Mouse (Mus musculus): ENCODE measurements at regions not wholly inside any gene's neighbourhood (a gene's known extent, or its start where the extent isn't known, plus 50 kb on each side); places are given as distances from the start of the nearest gene placed in this dataset.

DNA sequence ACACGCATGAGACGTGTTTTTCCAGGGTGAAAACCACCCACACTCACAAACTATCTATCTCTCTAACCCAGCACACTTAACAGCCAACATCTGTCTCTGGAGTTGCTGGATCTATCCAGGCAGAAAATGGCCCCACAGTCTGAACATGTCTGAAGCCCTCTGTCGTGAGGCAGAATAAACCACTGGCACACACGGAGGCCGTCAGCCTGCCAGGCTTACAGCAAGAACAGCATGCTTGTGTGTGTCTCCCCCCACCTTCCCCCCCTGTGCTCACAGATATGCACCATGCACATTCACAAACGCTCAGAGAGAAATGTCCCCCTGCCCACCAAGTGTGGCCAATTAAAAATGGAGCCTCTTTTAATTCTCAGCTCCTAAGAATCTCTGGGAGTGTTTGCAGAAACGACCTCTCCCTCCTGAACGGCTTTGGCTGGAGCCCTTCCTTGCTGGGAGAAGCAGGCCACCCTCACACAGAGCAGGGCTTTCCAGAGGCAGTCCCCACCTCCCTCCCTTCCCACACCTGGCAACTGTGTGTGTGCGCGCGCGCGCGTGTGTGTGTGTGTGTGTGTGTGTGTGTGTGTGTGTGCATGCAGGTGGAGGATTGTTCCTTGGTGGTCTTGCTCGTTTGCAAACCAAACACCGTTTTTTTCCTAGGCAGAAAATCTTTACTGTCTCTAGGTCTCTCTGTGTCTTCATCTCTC lies 88.7 kb downstream of the Edn3 start:
- Histone ChIP-seq H3K36me3 (no peaks in the 10 kb centered on the region), H3K27me3 (no peaks in the 10 kb centered on the region), H3K4me1 (replicated peaks) (peaks cover 42% of the 10 kb centered on the region), H3K9ac (replicated peaks) (no peak overlapping the region), H3K4me3 (replicated peaks) (no peak overlapping the region), H3K4me2 (peak overlapping the region; percentile 17), H3K27ac (peak overlapping the region; percentile 93), H3K9me3 (no peaks in the 10 kb centered on the region)
- peak; percentile 79 for ATAC-seq (ENCODE audit: insufficient number of reproducible peaks, insufficient read depth, low FRiP score, low TSS enrichment, low read depth)
- 37% methylated on average over 16 of the region's 16 CpGs for WGBS

DNA sequence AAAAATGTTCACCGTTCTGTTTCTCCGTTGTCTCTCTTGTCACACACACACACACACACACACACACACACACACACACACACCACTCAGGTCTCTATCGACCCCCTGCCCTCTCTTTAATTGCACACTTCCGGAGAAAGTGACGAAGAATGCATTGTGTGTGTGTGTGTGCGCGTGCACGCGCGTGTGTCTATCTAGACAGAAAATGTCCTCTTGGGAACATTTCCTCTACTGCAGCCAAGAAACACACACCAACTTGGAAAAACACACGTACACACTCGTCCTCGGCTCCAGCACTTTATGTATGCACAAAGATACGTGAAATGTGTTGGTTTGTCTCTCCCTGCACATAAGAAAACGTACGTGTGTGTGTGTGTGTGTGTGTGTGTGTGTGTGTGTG lies 90.4 kb downstream of the Edn3 start:
- Histone ChIP-seq H3K4me3 (replicated peaks) (no peak overlapping the region), H3K9ac (replicated peaks) (no peak overlapping the region), H3K4me1 (replicated peaks) (peaks cover 47% of the 10 kb centered on the region), H3K36me3 (no peaks in the 10 kb centered on the region), H3K9me3 (no peaks in the 10 kb centered on the region), H3K4me2 (no peak overlapping the region), H3K27ac (peak overlapping the region; percentile 93), H3K27me3 (no peaks in the 10 kb centered on the region)
- no peak for ATAC-seq (ENCODE audit: insufficient number of reproducible peaks, insufficient read depth, low FRiP score, low TSS enrichment, low read depth)
- 30% methylated on average over 16 of the region's 16 CpGs for whole genome bisulfite sequencing

DNA sequence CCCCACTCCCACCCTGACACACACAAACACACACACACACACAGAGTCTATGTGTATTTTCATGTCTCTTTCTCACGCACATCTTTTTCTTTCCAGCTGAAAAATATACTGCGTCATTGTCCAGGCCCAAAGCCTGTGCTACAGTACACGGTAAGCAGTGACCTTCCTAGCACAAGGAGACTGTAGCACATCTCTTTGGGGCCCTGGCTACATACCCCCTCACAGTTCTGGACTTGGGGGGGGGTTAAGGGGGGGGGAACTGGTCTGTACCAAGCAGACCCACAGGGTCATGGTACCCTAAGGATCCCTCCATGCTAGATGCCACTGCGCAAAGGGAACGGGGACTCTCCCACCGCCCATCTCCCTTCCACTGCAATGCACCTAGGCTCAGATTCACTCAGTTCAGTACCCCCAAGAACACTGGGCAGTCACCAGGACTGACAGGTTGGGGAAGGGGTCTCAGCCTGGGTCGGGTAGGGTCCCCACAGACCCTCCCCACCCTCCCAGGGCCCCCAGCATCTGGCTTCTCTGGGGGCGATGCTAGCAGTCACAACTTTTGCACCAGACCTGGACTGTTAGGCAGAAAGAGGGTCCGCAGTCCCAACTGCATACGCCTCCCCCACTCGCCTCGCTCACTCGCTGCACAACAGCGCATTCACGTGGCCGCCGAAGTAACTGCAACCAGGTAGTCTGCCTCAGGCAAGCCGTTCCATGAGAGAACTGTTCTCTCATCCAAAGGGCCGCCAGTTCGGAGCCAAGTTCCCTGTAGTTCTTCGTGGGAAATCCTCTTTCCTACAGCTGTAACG lies 91.3 kb downstream of the Edn3 start:
- 13% methylated on average over 22 of the region's 22 CpGs for WGBS
- Histone ChIP-seq H3K4me1 (replicated peaks) (peaks cover 51% of the 10 kb centered on the region), H3K36me3 (no peaks in the 10 kb centered on the region)

DNA sequence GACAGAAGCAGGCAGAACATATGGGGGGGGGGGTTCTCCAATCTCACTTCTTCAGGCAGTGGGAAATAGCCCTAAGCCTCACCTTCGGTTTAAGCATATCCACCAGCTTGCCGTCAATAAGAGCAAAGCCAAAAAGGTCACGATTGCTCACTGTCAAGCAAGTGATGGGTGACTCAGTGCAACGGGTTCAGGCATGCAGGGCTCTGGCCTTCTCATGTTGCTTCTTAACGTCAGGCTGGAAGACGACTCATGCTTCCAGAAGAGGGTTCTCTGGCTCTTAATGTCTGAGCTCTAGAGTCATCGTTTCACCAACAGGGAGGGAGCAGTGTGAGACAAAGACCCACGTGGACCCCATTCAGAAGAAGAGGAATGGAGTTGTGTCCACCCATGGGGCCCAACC lies 93.4 kb downstream of the Edn3 start:
- Histone ChIP-seq H3K27ac (no peak overlapping the region), H3K4me3 (replicated peaks) (no peak overlapping the region), H3K9me3 (no peaks in the 10 kb centered on the region), H3K27me3 (no peaks in the 10 kb centered on the region), H3K4me1 (replicated peaks) (peaks cover 59% of the 10 kb centered on the region), H3K4me2 (no peak overlapping the region), H3K36me3 (no peaks in the 10 kb centered on the region), H3K9ac (replicated peaks) (no peak overlapping the region)
- WGBS, result 79% methylated on average over 8 of the region's 8 CpGs
- ATAC-seq (ENCODE audit: insufficient number of reproducible peaks, insufficient read depth, low FRiP score, low TSS enrichment, low read depth), result no peak

More for the DNA sequence above, 91.3 kb downstream of the Edn3 start:
- Histone ChIP-seq H3K4me3 (replicated peaks) (no peak overlapping the region), H3K9me3 (no peaks in the 10 kb centered on the region), H3K27ac (peak overlapping the region; percentile 93), H3K27me3 (no peaks in the 10 kb centered on the region), H3K9ac (replicated peaks) (peak overlapping the region; percentile 32; the same call in 1 of the 2 replicates), H3K4me2 (no peak overlapping the region)
- ATAC-seq (ENCODE audit: insufficient number of reproducible peaks, insufficient read depth, low FRiP score, low TSS enrichment, low read depth), result peak; percentile 53

DNA sequence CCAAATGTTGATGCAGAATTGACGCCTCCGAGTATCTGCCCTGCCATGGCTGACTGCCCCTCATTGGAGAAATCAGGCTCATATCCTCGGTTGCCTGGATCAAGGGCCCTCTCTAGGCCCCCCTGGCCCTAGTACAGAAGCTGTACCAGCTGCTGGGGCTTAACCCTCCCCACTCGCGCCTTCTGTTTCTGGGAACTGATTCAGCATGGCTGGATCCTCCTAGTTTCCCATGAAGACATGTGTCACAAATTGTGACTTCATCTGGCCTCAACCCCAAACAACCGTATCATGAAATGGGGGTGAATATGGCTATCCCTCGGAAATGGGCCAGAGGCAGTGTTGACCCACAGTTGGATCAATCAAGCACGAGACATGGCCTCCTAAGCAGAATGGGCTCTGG lies 95.1 kb downstream of the Edn3 start:
- WGBS, result 81% methylated on average over 8 of the region's 8 CpGs
- Histone ChIP-seq H3K27me3 (no peaks in the 10 kb centered on the region), H3K4me2 (no peak overlapping the region), H3K9me3 (no peaks in the 10 kb centered on the region), H3K4me1 (replicated peaks) (peaks cover 52% of the 10 kb centered on the region), H3K36me3 (no peaks in the 10 kb centered on the region), H3K27ac (peak overlapping the region; percentile 26; the same call in 1 of the 2 replicates), H3K9ac (replicated peaks) (no peak overlapping the region), H3K4me3 (replicated peaks) (no peak overlapping the region)
- ATAC-seq (ENCODE audit: insufficient number of reproducible peaks, insufficient read depth, low FRiP score, low TSS enrichment, low read depth), result no peak

DNA sequence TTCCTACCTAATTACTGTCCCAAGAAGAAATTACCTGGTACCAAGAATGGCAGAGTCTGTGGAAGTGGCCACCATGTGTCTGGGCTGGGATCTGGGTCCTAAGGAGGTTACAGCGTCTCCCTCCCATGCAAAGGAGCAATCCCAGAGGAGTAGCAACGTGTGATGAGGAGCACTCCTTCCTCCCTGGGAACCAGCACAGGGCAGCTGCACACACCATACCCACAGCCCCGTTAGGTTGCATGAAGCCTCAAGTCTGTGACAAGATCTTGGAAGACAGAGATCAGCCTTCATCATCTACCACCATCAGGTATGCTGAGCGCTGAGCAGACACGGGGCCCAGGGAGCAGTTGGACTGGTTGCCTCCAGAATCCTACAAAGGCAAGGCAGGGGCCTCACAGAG lies 95.7 kb downstream of the Edn3 start:
- Histone ChIP-seq H3K27me3 (no peaks in the 10 kb centered on the region), H3K36me3 (no peaks in the 10 kb centered on the region), H3K4me2 (no peak overlapping the region), H3K4me1 (replicated peaks) (peaks cover 47% of the 10 kb centered on the region), H3K4me3 (replicated peaks) (no peak overlapping the region), H3K27ac (0 out of 2 replicates have a peak overlapping the region, but pooled peaks have one; percentile 26), H3K9ac (replicated peaks) (no peak overlapping the region), H3K9me3 (no peaks in the 10 kb centered on the region)
- ATAC-seq (ENCODE audit: insufficient number of reproducible peaks, insufficient read depth, low FRiP score, low TSS enrichment, low read depth), result no peak
- WGBS, result 94% methylated on average over 5 of the region's 5 CpGs

DNA sequence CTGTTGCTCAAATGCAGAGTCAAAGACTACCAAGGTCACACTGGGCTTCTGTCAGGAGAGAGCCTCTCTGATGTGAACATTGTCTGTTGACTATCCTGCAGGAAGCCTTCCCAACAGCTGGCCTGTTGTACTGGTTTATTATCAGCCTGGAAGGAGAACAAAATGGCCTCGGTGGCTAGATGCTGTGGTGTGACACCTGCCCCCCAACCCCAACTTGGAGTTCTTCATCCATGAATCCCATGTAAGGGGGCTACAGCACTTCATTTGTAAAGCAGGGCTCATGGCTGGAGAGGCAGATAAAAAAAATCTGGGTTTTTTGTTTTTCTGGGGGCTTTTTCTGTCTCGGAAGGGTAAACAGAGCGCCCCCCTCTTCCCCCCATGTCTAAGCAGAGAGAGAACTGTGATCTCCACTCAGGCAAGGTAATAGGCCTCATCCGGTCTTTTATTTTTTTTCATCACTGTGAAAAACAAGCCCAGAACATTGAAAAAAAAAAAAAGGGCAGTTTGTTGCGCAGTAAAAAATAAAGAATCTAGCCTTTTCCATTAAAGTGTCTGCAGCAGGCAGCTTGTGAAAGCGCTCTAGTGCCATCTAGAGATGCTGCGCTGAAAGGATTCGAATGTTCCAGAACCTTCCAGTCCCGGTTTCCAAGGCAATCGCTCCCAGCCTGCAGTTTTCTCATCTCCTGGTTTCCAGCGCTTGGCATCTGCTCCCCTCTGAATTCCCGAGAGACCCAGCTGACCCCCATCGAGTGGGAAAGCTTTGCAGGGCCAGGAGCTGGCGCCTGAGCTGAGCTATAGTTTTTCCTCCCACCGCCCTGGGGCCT lies 97.8 kb downstream of the Edn3 start:
- Histone ChIP-seq H3K4me2 (peak overlapping the region; percentile 47), H3K36me3 (no peaks in the 10 kb centered on the region), H3K9me3 (no peaks in the 10 kb centered on the region), H3K27ac (peak overlapping the region; percentile 100), H3K27me3 (no peaks in the 10 kb centered on the region), H3K4me1 (replicated peaks) (peaks cover 39% of the 10 kb centered on the region), H3K9ac (replicated peaks) (0 out of 2 replicates have a peak overlapping the region, but pooled peaks have one; percentile 37), H3K4me3 (replicated peaks) (no peak overlapping the region)
- WGBS, result 7% methylated on average over 15 of the region's 15 CpGs
- peak; percentile 85 for ATAC-seq (ENCODE audit: insufficient number of reproducible peaks, insufficient read depth, low FRiP score, low TSS enrichment, low read depth)

DNA sequence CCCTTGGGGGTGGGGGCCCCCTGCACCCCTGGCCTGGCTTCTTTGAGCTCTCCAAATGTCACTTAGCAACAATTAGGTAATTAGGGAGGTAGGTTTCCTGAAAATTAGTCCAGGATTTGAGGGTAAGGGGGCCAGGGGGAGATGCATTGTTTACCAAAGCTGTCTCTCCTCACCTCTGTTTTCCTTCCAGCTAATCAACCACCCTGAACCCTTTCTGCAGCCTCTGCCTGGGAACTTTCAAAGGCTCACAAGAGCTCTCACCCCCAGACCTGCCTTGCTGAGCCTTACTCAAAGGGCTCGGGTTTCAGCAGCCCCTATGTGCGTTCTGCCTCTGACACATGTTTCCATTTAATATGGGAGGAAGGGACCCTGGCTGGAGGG lies 98.4 kb downstream of the Edn3 start:
- H3K27me3 ChIP-seq, result no peaks in the 10 kb centered on the region
- 0% methylated on average over 2 of the region's 2 CpGs for WGBS
- H3K9me3 ChIP-seq, result no peaks in the 10 kb centered on the region
- no peak overlapping the region for H3K4me3 ChIP-seq (replicated peaks)
- peak overlapping the region; percentile 100 for H3K27ac ChIP-seq
- peak overlapping the region; percentile 47 for H3K4me2 ChIP-seq
- H3K9ac ChIP-seq (replicated peaks), result 0 out of 2 replicates have a peak overlapping the region, but pooled peaks have one; percentile 37
- peaks cover 39% of the 10 kb centered on the region for H3K4me1 ChIP-seq (replicated peaks)
- no peaks in the 10 kb centered on the region for H3K36me3 ChIP-seq
- ATAC-seq (ENCODE audit: insufficient number of reproducible peaks, insufficient read depth, low FRiP score, low TSS enrichment, low read depth), result peak; percentile 92

DNA sequence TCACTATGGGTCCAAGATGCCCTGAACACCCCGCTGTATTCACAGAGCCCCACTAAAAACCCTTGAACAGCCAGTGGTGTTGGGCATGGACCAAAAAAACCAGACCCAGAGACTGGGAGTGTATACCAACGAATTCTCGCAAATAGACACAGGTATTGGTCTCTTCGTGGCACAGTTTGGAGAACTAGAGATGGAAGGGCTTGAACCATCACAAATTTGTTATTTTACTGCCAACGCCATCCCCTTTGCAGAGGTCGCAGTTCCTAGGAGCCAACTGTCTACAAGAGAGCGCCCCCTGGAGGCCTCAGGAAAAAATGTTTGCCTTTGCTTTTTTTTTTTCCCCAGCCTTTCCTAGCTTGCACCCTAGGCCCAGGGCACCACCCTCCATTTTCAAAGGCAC lies 99.1 kb downstream of the Edn3 start:
- H3K9me3 ChIP-seq, result no peaks in the 10 kb centered on the region
- 28% methylated on average over 7 of the region's 7 CpGs for WGBS
- no peaks in the 10 kb centered on the region for H3K36me3 ChIP-seq
- H3K4me2 ChIP-seq, result peak overlapping the region; percentile 23; the same call in 1 of the 2 replicates
- H3K4me1 ChIP-seq (replicated peaks), result peaks cover 41% of the 10 kb centered on the region
- no peak overlapping the region for H3K9ac ChIP-seq (replicated peaks)
- no peak overlapping the region for H3K4me3 ChIP-seq (replicated peaks)
- peak overlapping the region; percentile 100 for H3K27ac ChIP-seq
- no peak; the same call in 1 of the 2 replicates for ATAC-seq (ENCODE audit: insufficient number of reproducible peaks, insufficient read depth, low FRiP score, low TSS enrichment, low read depth)
- no peaks in the 10 kb centered on the region for H3K27me3 ChIP-seq

DNA sequence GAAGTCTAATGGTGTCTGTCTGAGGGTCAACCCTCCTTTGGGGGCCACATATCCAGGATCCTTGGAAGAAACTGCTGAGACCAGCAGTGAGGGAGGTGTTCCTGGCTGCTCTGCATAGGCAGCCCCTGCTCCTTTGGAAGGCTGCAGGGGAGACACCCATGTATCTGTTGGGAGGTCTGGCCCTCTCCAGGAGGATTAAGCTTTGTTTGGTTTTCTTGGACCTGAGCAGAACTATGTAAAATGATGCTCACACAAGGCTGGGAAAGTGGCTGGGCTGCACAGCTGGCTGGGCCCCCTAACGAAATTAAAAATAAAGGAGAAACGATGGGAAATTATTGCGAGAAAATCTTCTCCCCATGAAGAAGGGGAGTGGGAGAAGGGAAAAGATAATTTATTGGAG lies 104.2 kb downstream of the Edn3 start:
- no peak overlapping the region for H3K4me2 ChIP-seq
- H3K27me3 ChIP-seq, result no peaks in the 10 kb centered on the region
- H3K4me3 ChIP-seq (replicated peaks), result no peak overlapping the region
- peak overlapping the region; percentile 62 for H3K27ac ChIP-seq
- H3K4me1 ChIP-seq (replicated peaks), result peaks cover 41% of the 10 kb centered on the region
- no peak overlapping the region for H3K9ac ChIP-seq (replicated peaks)
- no peaks in the 10 kb centered on the region for H3K9me3 ChIP-seq
- no peak for ATAC-seq (ENCODE audit: insufficient number of reproducible peaks, insufficient read depth, low FRiP score, low TSS enrichment, low read depth)
- H3K36me3 ChIP-seq, result no peaks in the 10 kb centered on the region
- 60% methylated on average over 3 of the region's 3 CpGs for WGBS

DNA sequence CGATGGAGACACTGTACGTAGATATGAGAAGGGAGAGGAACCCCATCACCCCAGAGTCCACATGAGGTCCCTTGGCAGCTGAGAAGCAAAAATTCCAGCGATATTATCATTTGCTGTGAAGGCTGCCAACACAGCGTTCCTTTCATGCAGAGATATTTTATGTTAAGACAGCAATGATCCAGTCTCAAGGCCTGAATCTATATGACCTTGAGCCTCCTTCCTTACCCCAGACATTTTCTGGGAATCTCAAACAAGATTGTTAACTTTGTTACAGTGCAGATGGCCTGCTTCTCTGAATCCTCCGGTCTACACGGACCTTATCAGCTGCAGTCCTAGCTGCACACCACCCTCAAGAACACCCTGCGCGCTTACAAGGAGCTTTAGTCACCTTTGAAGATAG lies 106.1 kb downstream of the Edn3 start:
- 88% methylated on average over 8 of the region's 8 CpGs for WGBS
- Histone ChIP-seq H3K27me3 (no peaks in the 10 kb centered on the region), H3K4me2 (no peak overlapping the region), H3K9me3 (no peaks in the 10 kb centered on the region), H3K4me1 (replicated peaks) (peaks cover 54% of the 10 kb centered on the region), H3K4me3 (replicated peaks) (no peak overlapping the region), H3K36me3 (no peaks in the 10 kb centered on the region), H3K9ac (replicated peaks) (no peak overlapping the region), H3K27ac (no peak overlapping the region)
- no peak for ATAC-seq (ENCODE audit: insufficient number of reproducible peaks, insufficient read depth, low FRiP score, low TSS enrichment, low read depth)
